In the genomic region with DNA sequence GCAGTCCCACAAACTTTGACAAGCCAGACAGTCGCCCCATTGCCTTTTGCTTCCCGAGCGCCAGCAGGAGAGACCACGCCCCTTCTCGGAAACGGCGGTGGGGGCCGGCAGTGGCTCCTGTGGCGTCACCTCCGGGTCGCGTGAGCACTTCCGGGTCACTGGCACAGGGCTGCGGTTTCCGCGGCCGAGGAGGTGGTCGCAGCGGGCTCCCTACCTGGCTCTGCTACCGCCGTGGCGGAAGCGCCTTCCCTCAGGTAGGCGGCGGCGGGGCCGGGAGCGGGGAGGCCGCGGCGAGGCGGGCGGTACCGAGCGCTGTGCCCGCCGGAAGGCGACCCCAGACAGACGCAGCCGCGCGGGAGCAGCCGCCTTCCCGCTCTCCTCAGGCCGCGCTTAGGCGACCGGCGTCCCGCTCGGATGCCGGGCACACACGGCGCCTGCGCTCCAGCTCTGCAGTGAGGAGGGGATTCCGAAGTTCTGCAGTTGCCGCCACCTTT, we compare ENCODE assay signal across 7 mouse cellular contexts. TPM values are rescaled to one million over a fixed set of nuclear protein-coding genes. Genes with fewer than 3 reads are reported as not detected.
A peak's percentile ranks its signal among the peaks of the same experiment; 100 is the strongest.
DNase-seq lines count a peak whose midpoint lies in the region; ATAC-seq lines count a peak whose summit lies in the region.

Gene Gtf2a2, plus strand, starts transcription at position 143 of the 494 bp plus-strand sequence.

- peaks cover 14% of the 10 kb centered on the region for H3K4me1 ChIP-seq in intestine, embryonic 16.5 days (ENCODE audit: control insufficient read depth, insufficient read depth, low read length)
- H3K4me1 ChIP-seq in midbrain, embryonic 11.5 days (ENCODE audit: control insufficient read depth, insufficient read depth, low read length): peaks cover 7% of the 10 kb centered on the region

- H3K36me3 ChIP-seq in intestine, embryonic 16.5 days (ENCODE audit: control insufficient read depth, insufficient read depth, low read length): peaks cover 11% of the 10 kb centered on the region
- peaks cover 9% of the 10 kb centered on the region; the same call in 1 of the 2 replicates for H3K36me3 ChIP-seq in midbrain, embryonic 11.5 days (ENCODE audit: control insufficient read depth, insufficient read depth, low read length)

- no peaks in the 10 kb centered on the region for H3K27me3 ChIP-seq in intestine, embryonic 16.5 days (replicated peaks; ENCODE audit: control insufficient read depth, insufficient read depth, low read length)
- no peaks in the 10 kb centered on the region for H3K27me3 ChIP-seq in midbrain, embryonic 11.5 days (ENCODE audit: control insufficient read depth, insufficient read depth, low read length)

- peak; percentile 96 for DNase-seq in adrenal gland, adult 2 months
- peak; percentile 89 for DNase-seq in embryo, embryonic 11.5 days (ENCODE audit: low read depth, low spot score)
- peak; percentile 91 to 96 for DNase-seq in gastrocnemius, postnatal 4 days (ENCODE audit: low spot score in 2 of 2)
- DNase-seq in left cerebral cortex, postnatal 36 days (ENCODE audit: low spot score in 2 of 2): peak; percentile 92 to 93
- peak; percentile 99 for DNase-seq in midbrain, embryonic 11.5 days (ENCODE audit: low spot score, missing footprints)
- peak; percentile 80 for DNase-seq in skeletal muscle tissue, adult 2 months (ENCODE audit: low read depth, low spot score)

- H3K4me2 ChIP-seq in intestine, embryonic 16.5 days (ENCODE audit: low read depth, low read length): peak within 1 kb of the TSS; percentile 77
- peak within 1 kb of the TSS; percentile 83 for H3K4me2 ChIP-seq in midbrain, embryonic 11.5 days

- under 1% methylated on average over 56 of the region's 57 CpGs for WGBS in intestine, embryonic 16.5 days
- WGBS in midbrain, embryonic 11.5 days: under 1% methylated on average over 56 of the region's 57 CpGs

- peak within 1 kb of the TSS; percentile 89 for H3K27ac ChIP-seq in intestine, embryonic 16.5 days (ENCODE audit: low read length)
- H3K27ac ChIP-seq in midbrain, embryonic 11.5 days (ENCODE audit: low read depth, low read length): peak within 1 kb of the TSS; percentile 75

- ATAC-seq in intestine, embryonic 16.5 days: peak; percentile 98
- peak; percentile 99 for ATAC-seq in midbrain, embryonic 11.5 days (ENCODE audit: low FRiP score)

- H3K9me3 ChIP-seq in intestine, embryonic 16.5 days (ENCODE audit: control insufficient read depth, low read length): no peaks in the 10 kb centered on the region
- H3K9me3 ChIP-seq in midbrain, embryonic 11.5 days (ENCODE audit: control insufficient read depth, low read length): no peaks in the 10 kb centered on the region

- peak within 1 kb of the TSS; percentile 94 for H3K4me3 ChIP-seq in intestine, embryonic 16.5 days (ENCODE audit: low read length)
- peak within 1 kb of the TSS; percentile 86 for H3K4me3 ChIP-seq in midbrain, embryonic 11.5 days (ENCODE audit: low read depth, low read length)

- peak within 1 kb of the TSS; percentile 91 for H3K9ac ChIP-seq in intestine, embryonic 16.5 days (ENCODE audit: low read depth, low read length)
- H3K9ac ChIP-seq in midbrain, embryonic 11.5 days (ENCODE audit: low read length): peak within 1 kb of the TSS; percentile 88

- intact Hi-C loops in left cerebral cortex, postnatal 36 days (cut with DNase I): no loop called here

RNA-seq across cellular contexts. Expression of gene Gtf2a2, which starts in this region (rescaled TPM):
- total RNA-seq in adrenal gland, adult 2 months (2021): 10 to 100 TPM; 63.1 to 70.9 TPM
- 11.8 and 16.3 TPM in 2 replicates for polyA plus RNA-seq in adrenal gland, adult 2 months (2012; rRNA removed)
- total RNA-seq in gastrocnemius, postnatal 4 days (2021): 10 to 100 TPM; 59.9 to 79.1 TPM
- 139 and 151 TPM in 2 replicates for polyA plus RNA-seq in intestine, embryonic 16.5 days (2015; fragmentation: Nextera tagmentation; extraction: Ambion mirVana)
- total RNA-seq in left cerebral cortex, postnatal 36 days (2021): 10 to 100 TPM; 50.3 to 62.8 TPM
- polyA plus RNA-seq in midbrain, embryonic 11.5 days (2014; fragmentation: Nextera tagmentation; extraction: Ambion mirVana): 221 TPM in 2 replicates

Comparison
In these comparisons a context has a peak if more than half of its experiments do, and no peak if none do; other contexts are left out.
1. Peak in every context shown above with its lines: DNase-seq, ATAC-seq, H3K4me3 ChIP-seq and H3K27ac ChIP-seq.